Mouse (Mus musculus) forelimb bud, embryonic 11.5 days (tissue): ENCODE results near the gene Atp13a2.
A peak's percentile ranks its signal among the peaks of the same experiment; 100 is the strongest.

Experiments
- DNase-seq: peaks from one replicate; pipeline ENCODE4 v3.0.0-alpha.2; 2012; ENCODE audit warnings: low read depth, low spot score

Atp13a2 gene

GRCm38 (mm10) chr4:140986711-140987395 lies at the start of gene Atp13a2:
Gene Atp13a2, plus strand, starts transcription at chr4:140986873.
- peak; percentile 75 for DNase-seq

- no peak for DNase-seq
Observed at GRCm38 (mm10) chr4:140944356-140944755, 42.3 kb upstream of the Atp13a2 start.

- no peak for DNase-seq
Observed at GRCm38 (mm10) chr4:140944961-140945442, 41.7 kb upstream of the Atp13a2 start.

- no peak for DNase-seq
Observed at GRCm38 (mm10) chr4:140945571-140945970, 41.1 kb upstream of the Atp13a2 start.

- DNase-seq, result no peak
Observed at GRCm38 (mm10) chr4:140946048-140946447, 40.6 kb upstream of the Atp13a2 start.

- no peak for DNase-seq
Observed at GRCm38 (mm10) chr4:140946580-140947205, 40.0 kb upstream of the Atp13a2 start.

GRCm38 (mm10) chr4:140947487-140948440 lies 38.9 kb upstream of the Atp13a2 start:
- DNase-seq, result no peak

- DNase-seq, result no peak
Observed at GRCm38 (mm10) chr4:140948481-140948880, 38.2 kb upstream of the Atp13a2 start.

- DNase-seq, result no peak
Observed at GRCm38 (mm10) chr4:140949052-140949451, 37.6 kb upstream of the Atp13a2 start.

- DNase-seq, result no peak
Observed at GRCm38 (mm10) chr4:140949616-140950015, 37.1 kb upstream of the Atp13a2 start.

GRCm38 (mm10) chr4:140950574-140950973 lies 36.1 kb upstream of the Atp13a2 start:
- DNase-seq, result no peak

GRCm38 (mm10) chr4:140951861-140952641 lies 34.6 kb upstream of the Atp13a2 start:
- DNase-seq, result no peak

- peak; percentile 12 for DNase-seq
Observed at GRCm38 (mm10) chr4:140957131-140957702, 29.5 kb upstream of the Atp13a2 start.

- peak; percentile 82 for DNase-seq
Observed at GRCm38 (mm10) chr4:140957725-140958124, 28.9 kb upstream of the Atp13a2 start.

GRCm38 (mm10) chr4:140958319-140958718 lies 28.4 kb upstream of the Atp13a2 start:
- no peak for DNase-seq

GRCm38 (mm10) chr4:140959128-140959679 lies 27.5 kb upstream of the Atp13a2 start:
- DNase-seq, result no peak

- no peak for DNase-seq
Observed at GRCm38 (mm10) chr4:140959715-140960479, 26.8 kb upstream of the Atp13a2 start.

GRCm38 (mm10) chr4:140960781-140961466 lies 25.7 kb upstream of the Atp13a2 start, which contains the start of gene Sdhb:
Gene Sdhb, plus strand, starts transcription at chr4:140961203.
- peak; percentile 99 for DNase-seq
